Comparison of ENCODE assay signal across 31 mouse cellular contexts in genomic region chr1:159263820-159264219, GRCm38 (mm10).
"Had no signal": no experiment of that assay in that cellular context is flagged by ENCODE, and none has a peak within 500 bp of the region (broad histone marks: within the 10 kb centered on the region; RNA-seq: fewer than 3 reads in every experiment).

No protein-coding gene starts in this region.

- ATAC-seq: liver, embryonic 12.5 days; liver, postnatal 0 days; lung, postnatal 0 days; midbrain, embryonic 13.5 days; midbrain, embryonic 15.5 days; midbrain, embryonic 16.5 days had no signal

- H3K27me3 ChIP-seq: limb, embryonic 12.5 days; limb, embryonic 13.5 days; limb, embryonic 15.5 days; liver, embryonic 12.5 days; liver, embryonic 13.5 days; liver, embryonic 15.5 days; lung, embryonic 15.5 days; megakaryocyte, embryonic 14.5 days; midbrain, embryonic 12.5 days; midbrain, embryonic 13.5 days; midbrain, embryonic 15.5 days had no signal

- H3K27ac ChIP-seq: limb, embryonic 10.5 days; limb, embryonic 12.5 days; limb, embryonic 13.5 days; limb, embryonic 15.5 days; liver, embryonic 12.5 days; liver, embryonic 13.5 days; liver, embryonic 14.5 days; liver, embryonic 15.5 days; lung, embryonic 15.5 days; macrophage; midbrain, embryonic 10.5 days; midbrain, embryonic 12.5 days; midbrain, embryonic 13.5 days; midbrain, embryonic 15.5 days had no signal

- H3K9me3 ChIP-seq: limb, embryonic 10.5 days; limb, embryonic 12.5 days; limb, embryonic 13.5 days; limb, embryonic 15.5 days; liver, embryonic 12.5 days; liver, embryonic 13.5 days; liver, embryonic 15.5 days; lung, embryonic 15.5 days; megakaryocyte, embryonic 14.5 days; midbrain, embryonic 10.5 days; midbrain, embryonic 12.5 days; midbrain, embryonic 13.5 days; midbrain, embryonic 15.5 days had no signal

- H3K4me3 ChIP-seq: limb, embryonic 10.5 days; limb, embryonic 12.5 days; limb, embryonic 13.5 days; limb, embryonic 15.5 days; liver, embryonic 12.5 days; liver, embryonic 13.5 days; liver, embryonic 15.5 days; lung, embryonic 15.5 days; megakaryocyte, embryonic 14.5 days; midbrain, embryonic 10.5 days; midbrain, embryonic 12.5 days; midbrain, embryonic 13.5 days; midbrain, embryonic 15.5 days; myocyte had no signal

- H3K9ac ChIP-seq: limb, embryonic 12.5 days; limb, embryonic 13.5 days; limb, embryonic 15.5 days; liver, embryonic 12.5 days; liver, embryonic 13.5 days; liver, embryonic 14.5 days; liver, embryonic 15.5 days; liver, postnatal 0 days; lung, embryonic 14.5 days; lung, embryonic 15.5 days; midbrain, embryonic 12.5 days; midbrain, embryonic 13.5 days; midbrain, embryonic 15.5 days had no signal

- DNase-seq: left cerebral cortex, postnatal 4 days; liver; liver, embryonic 13.5 days; liver, postnatal 0 days; lung, adult 18-20 months; lung, adult 2 months; lung, embryonic 14.5 days; lung, postnatal 10 days; lung, postnatal 14 days; lung, postnatal 36 days; lung, postnatal 4 days; midbrain, embryonic 14.5 days had no signal

- H3K4me2 ChIP-seq: limb, embryonic 12.5 days; limb, embryonic 13.5 days; limb, embryonic 15.5 days; liver, embryonic 11.5 days; liver, embryonic 12.5 days; liver, embryonic 13.5 days; liver, embryonic 15.5 days; lung, embryonic 14.5 days; lung, embryonic 15.5 days; midbrain, embryonic 11.5 days; midbrain, embryonic 12.5 days; midbrain, embryonic 13.5 days; midbrain, embryonic 15.5 days had no signal

- H3K4me1 ChIP-seq: limb, embryonic 10.5 days; limb, embryonic 12.5 days; limb, embryonic 13.5 days; limb, embryonic 15.5 days; liver, embryonic 12.5 days; liver, embryonic 13.5 days; liver, embryonic 15.5 days; lung, embryonic 15.5 days; megakaryocyte, embryonic 14.5 days; midbrain, embryonic 10.5 days; midbrain, embryonic 12.5 days; midbrain, embryonic 13.5 days had no signal
